Mouse (Mus musculus) olfactory bulb, adult 2 months (tissue): ENCODE results near the gene Dmac2.

Experiments used
- CTCF ChIP-seq: fragments of 200-500 bp; IDR thresholded peaks from 2 replicates; pipeline ENCODE4 v1.5.1; 2012; ENCODE audit warnings: low read depth, mild to moderate bottlenecking, low read length, moderate library complexity; ENCODE audit not compliant: insufficient read depth
- POLR2A ChIP-seq: fragments of 200-500 bp; IDR thresholded peaks from 2 replicates; pipeline ENCODE4 v1.6.1; 2012; ENCODE audit warnings: mild to moderate bottlenecking, low read depth, low read length, moderate library complexity; ENCODE audit not compliant: insufficient read depth

DNA sequence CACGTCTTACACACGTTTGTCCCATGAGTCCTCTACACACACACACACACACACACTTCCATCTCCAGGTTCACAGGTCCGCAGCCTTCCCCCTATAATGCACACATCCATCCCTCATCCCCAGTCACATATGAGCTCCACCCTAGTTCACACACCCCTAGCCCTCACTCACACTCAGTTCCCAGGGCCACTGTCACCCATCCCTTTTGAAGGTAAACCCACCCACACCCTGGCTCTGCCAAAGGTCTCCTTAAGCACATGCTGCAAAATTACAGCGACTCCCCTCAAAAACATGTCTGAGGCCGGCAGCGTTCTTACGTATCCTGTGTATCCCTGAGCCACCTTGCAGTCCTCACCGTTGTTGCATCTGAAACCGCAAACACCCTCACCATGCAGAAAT, 55.1 kb downstream of the Dmac2 start:
- TF ChIP-seq CTCF: no peak
- TF ChIP-seq POLR2A: no peak
